Mouse (Mus musculus) right cerebral cortex, postnatal 14 days (tissue): ENCODE data around the gene Art1.

Experiments
- DNase-seq: peaks from one replicate; pipeline ENCODE4 v3.0.0; 2022

Gene Art1

DNA sequence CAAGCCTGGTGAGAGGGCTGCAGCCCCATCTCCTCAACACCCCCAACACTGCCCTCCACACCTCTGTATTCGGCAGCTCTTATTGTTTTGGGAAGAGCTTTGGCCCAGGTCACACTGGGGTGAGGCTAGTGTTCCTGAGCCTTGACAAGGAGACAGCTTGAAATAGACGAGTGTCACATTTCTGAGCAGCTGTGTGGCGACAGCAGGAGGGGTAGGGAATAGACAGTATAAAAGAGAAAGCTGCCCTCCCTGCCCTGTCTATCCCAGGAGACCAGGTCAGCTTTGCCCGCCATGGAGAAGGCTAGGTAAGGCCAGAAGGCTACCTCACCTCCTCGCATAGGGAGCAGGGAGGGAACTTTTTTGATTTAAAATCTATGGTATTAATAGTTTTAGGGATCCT, at the start of gene Art1:
TSS of gene Art1 (plus strand) at position 257 of the 400 bp plus-strand sequence.
- DNase-seq = no peak

DNA sequence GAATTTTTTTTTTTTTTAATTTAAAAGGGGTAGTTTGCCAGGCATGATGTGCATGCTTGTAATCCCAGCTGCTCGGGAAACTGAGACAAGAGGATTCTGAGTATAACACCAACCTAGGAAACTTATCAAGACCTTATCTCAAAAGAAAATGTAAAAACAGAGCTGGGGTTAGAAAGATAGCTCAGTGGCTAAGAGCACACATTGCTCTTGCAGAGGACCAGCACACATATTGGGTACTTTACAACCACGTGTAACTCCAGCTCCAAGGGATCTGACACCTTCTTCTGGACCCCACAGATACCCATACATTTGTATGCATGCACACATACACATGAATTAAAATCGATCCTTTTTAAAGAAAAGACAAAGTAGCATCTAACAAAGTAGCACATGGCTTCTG, 40.2 kb upstream of the Art1 start:
- no peak for DNase-seq

DNA sequence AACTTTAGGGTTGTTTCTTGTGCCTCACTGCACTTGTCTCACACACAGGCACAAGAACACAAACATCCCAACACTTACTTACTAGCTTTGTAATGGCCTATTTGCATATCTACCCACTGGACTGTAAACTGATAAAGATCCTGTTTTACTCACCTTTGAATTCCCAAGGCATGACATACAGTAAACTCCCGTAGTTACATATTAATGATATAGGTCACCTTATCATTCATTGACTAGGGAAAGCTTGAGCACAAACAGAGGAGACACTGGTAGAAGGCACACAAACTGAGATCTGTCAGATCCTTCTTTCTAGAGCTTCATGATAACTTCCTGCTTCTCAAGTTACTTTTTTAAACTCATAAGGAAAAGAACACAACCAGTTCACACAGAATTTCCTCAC, 39.3 kb upstream of the Art1 start:
- DNase-seq = no peak

DNA sequence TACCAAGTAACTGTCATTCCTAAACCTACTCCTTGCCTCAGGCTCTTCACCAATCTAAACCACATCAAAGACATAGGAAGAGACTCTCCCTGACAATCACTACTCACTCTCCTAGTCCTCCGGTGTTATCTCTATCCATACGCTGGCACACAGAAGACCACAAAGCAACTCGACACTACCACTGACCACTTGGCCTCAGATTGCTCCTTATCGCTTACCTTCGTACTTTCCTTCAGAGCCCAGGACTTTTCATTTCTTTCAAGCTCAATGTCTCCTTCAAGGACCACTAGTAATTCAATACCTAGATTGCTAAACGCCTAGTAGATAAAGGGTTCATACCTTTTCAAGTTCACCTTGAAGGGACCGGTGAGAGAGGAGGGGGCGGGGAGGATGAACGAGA, 37.7 kb upstream of the Art1 start:
- DNase-seq = no peak

DNA sequence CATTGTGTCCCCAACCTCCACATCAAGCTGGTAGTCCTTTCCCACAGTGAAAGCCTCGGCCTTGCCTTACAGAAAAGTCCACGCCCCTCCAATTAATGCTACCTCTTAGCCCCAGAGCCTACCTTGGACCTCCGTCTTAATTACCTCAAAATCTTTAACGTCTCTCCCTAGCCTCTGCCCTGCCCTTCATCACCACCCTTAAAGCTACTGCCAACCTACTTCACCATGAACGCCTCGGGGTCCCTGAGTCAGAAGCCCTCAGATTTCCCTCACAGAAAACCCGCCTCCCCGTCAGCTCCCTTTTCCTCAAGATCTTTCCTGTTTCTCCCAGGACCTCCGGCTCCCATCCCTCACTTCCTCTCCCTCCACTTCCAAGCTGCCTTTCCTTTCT, 36.9 kb upstream of the Art1 start:
- DNase-seq = no peak

DNA sequence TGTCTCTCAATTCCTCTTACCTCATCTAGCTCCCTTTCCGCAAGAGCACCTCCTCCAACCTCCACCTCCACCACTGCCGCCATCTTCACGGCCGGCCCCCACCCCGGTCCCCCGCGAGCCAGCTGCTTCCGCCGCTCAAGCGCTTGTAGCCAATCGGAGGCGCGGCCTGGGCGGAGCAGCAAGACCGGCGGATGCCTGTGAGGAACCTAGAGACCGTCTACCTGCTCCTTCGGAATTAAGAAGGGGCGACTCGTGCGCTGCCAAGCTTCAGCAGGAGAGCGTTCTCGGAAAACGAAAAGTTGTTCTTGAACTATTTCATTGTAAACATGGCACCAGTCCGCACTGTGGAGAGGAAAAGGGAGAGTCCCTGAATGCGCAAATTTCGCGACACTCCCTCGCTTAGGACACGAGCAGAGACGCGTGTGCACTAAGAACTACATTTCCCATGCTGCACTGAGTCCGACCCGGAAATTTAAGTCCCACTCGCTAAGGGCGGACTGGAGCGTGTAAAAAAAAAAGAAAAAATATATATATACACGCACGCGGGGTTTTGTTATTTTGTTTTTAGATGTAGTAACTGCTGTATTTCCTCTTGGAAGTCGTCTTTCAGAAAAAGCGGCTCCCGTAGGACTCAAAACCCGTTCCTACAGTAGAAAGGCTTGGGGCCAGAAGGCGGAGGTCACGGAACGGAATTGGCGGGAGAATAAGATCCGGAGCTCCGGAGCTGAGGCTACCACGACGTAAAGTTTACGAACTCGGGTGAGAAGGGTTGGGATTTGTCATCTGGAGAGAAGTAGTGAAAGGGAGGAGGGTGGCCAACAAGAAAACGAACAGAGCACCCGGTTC, 36.3 kb upstream of the Art1 start, which contains the start of the genes Rnf121, Xndc1 and Xntrpc:
TSS of gene Rnf121 (minus strand) at position 424 of the 846 bp plus-strand sequence.
TSS of gene Xndc1 (plus strand) at position 466 of the 846 bp plus-strand sequence.
TSS of gene Xntrpc (plus strand) at position 668 of the 846 bp plus-strand sequence.
- peak; percentile 92 for DNase-seq

DNA sequence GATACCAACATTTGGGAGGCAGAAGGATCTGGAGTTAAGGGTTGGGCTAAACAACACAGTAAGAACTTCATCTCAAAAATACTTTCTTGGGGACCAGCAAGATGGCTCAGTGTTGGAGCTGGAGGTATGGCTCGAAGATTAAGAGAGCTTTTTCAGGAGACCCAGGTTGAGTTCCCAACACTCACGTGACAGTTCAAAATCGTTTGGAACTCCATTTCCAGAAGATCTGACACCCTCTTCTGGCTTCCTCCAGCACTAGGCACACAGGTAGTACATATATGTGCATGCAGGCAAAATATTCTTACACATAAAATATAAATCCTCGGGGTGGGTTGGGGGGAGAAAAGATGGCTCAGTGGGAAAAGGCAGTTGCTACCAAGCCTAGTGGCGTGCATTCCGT, 35.2 kb upstream of the Art1 start:
- no peak for DNase-seq

DNA sequence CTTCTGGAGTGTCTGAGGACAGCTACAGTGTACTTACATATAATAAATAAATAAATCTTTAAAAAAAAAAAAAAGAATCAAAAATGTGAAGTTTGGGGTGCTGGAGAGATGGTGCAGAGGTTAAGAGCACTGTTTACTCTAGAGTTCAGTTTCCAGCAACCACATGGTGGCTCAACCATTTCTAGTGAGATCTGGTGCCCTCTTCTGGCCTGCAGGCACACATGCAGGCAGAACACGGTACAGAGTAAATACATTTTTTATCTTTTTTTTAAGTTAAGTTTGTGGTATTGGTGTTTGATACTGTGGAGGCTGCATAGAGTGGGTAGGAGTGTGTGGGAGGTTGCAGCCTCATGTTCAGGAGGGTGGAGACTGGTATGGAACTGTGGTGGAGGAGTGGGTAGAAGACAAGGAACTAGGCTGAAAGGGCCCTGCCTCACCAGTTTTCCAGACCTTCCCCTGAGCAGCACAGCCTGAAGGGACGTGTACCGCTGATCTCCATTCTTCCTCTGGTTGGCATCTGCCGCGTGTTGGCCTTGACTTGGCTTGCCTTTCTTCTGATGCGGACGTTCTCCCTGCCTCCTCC, 24.7 kb upstream of the Art1 start:
- DNase-seq = no peak

DNA sequence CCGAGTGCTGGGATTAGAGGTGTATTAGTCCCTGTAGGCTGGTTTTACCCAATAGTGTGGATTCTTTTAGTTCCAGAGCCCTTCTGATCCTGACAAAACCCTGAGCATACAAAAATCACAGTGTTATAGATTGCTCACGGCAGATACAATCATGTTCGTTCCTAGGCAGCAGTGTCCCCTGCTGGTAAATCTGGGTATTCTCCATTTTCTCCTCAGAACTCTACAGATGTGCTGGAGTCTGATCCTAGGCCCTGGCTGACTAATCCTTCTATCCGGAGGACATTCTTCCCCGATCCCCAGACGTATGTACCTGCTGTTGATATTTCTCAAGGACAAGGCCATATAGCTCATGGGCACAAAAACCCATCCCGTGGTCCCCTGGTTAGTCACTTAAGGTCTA, 23.0 kb upstream of the Art1 start:
- DNase-seq = no peak

DNA sequence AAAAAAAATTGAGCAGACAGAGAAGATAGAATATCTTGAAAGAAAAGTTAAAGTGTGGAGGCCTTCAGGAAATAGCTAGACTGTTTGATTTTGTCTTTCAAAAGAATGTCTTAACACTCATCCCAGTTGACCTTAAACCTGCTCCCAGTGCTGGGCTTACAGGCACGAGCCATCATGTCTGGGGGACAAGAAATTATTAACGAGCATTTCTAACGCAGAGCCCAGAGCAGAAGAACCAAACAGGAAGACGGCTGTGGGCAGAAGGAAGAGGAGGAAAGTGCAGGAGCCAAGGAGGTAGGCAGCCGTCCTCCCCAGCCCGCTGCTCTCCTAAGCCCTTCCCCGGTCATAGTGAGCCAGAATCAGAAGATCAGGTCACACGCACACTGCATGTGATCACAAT, 21.2 kb upstream of the Art1 start:
- no peak for DNase-seq

DNA sequence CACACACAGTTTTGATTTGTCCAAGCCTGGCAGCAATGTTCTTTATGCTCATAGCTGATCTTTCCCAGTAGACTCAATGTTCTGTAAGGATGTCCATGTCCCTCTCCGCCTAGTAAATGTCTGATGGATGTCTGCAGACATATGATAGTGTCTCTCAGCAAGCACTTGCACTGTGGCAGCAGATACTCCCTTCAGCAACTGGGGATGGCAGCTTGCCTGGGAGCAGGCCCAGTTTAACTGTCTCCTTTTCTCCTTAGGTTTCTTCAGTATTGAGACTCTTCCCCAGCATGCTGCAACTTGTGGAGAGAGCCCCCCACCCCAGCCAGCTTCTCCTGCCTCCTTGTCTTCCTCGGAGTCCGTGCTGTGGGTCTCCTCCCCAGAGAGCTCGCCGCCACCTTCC, 19.8 kb upstream of the Art1 start:
- no peak for DNase-seq

DNA sequence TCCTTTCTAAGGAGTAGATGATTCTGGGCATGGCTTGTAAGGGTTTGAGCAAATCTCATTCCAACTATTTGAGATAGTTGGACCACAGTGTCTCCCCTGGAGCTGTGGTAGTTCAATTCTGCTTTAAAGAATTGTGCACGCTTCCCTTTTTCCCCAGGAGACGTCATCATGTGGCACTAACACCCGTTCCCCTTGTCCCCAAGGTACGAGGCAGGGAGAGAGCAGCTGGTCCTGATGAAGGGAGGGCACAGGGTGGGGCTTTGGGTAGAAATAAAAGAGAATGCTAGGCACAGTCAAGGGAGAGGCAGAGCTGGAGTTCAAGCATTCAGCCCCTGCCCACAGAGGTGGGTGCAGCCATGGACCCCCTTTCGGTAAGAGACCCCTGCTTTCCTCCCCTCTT, 18.7 kb upstream of the Art1 start, which contains the start of gene Trpc2:
TSS of gene Trpc2 (plus strand) at position 301 of the 400 bp plus-strand sequence.
- DNase-seq = no peak

DNA sequence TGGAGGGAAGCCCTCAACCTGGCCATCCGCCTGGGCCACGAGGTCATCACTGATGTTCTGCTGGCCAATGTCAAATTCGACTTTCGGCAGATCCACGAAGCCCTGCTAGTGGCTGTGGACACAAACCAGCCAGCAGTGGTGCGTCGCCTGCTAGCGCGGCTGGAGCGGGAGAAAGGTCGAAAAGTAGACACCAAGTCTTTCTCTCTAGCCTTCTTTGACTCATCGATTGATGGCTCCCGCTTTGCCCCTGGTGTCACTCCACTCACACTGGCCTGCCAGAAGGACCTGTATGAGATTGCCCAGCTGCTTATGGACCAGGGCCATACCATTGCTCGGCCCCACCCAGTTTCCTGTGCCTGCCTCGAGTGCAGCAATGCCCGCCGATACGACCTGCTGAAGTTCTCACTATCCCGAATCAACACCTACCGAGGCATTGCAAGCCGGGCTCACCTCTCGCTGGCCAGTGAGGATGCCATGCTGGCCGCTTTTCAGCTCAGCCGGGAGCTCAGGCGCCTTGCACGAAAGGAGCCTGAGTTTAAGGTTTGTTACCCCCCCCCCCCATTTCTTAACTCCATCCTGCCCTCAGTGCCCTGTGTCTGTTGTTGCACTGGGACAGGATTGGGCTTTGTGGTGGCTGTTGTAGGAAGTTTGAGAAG, 17.4 kb upstream of the Art1 start:
- no peak for DNase-seq

DNA sequence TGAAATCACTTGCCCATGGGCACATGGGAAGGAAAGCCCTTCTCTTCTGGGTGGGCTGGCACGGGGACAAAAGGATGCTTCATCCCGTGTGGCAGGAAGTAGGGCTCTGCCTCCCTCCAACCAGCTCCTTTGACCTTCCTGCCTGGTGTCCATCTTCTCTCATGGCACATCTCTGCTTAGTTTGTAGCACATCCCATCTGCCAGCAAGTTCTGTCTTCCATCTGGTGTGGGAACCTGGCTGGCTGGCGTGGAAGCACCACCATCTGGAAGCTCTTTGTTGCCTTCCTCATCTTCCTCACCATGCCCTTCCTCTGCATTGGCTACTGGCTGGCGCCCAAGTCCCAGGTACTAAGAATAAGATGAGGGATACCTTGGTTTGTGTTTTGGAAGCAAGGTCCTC, 14.2 kb upstream of the Art1 start:
- DNase-seq = no peak

DNA sequence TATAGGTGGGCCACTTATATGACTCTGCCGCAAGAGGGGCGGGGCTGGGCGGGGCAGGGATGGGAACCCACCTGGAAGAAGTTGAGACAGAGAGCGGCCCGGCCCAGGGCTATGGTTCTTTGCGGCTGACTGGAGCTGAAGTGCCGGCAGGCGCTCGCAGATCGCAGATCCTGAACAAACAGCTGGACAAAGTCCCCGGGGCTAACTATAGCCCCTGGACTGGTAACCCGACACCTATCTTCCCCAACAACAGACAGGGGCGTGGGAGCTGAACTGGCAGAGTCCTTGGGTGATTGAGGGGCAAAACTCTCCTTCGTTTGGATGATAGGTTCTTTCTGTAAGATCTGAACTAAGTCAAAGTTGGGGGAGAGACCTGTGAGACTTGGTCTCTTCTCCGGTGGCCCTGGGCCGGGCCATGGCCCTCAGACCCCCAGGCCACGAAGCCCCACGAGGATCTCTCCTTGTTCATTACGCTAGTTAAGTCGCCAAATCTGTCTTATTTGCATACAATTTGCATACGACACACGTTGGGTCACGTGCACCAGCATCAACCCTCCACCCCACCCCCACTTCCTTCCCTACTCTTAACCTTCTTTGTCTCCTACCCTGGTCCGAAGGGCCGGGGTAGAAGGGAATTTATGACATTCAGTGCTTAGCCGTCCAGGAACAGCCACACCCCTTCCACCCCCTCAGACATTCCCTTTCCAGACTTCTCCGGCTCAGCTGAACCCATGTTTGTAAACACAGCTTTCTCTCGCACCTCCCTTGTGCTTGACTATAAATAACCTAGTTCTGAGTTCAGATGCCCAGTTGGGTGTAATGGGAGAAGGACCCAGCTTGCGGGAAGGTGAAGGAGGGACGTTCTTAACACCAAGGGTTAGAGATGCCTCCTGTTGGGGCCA, 1.5 kb upstream of the Art1 start:
- DNase-seq = no peak

DNA sequence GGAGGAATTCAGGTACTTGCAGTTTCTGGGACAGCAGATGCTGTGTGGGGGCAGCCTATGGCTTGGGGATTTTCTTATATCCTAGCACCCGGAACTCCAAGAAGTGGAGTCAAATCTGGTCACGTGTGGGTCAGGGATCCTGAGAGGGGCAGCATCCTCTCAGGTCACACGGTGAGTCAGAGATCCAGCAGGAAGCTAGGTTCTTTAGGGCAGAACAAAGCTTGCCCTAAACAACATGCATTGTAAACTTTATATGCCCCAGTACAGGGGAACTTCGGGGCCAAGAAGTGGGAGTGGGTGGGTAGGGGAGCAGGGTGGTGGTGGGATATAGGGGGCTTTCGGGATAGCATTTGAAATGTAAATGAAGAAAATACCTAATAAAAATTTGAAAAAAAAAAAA, 675 bp upstream of the Art1 start:
- no peak for DNase-seq

DNA sequence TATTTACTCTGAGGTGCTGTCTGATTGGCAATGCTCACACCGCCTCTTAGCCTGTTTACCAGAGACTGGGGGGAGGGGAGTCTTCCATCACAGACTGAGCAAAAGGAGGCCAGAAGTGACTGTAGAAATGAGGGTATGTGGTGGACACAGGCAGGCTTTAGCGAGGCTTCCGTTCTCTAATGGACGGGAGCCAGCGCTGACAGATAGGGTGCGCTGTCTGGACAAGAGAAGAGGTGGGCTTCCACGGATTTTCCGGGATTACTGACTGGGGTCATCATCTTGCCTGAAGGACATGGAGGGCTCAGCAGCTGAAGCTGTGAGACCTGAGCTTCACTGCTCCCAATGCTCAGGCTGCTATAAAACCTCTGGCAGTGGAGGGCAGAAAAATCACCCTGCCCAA, 698 bp downstream of the Art1 start:
- DNase-seq = no peak

DNA sequence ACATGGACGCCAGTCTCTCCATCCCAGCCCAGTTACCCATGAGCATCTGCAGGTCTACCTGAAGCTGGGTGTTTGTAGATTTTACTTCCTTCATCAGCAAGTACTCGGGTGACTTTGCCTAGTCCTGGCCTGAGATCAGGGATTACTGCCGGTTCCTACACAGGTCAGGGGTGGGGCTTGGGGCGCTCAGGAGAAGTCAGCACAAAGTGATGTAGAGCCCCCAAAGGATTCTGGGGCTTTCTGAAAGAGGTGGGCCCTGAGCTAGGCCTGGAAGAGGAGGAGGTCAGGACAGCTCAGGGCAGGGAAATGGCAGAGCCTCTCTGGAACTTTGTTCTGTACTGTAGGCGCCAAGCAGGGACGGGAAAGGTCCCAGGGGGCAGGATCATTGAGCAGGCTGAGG, 1.2 kb downstream of the Art1 start:
- no peak for DNase-seq

DNA sequence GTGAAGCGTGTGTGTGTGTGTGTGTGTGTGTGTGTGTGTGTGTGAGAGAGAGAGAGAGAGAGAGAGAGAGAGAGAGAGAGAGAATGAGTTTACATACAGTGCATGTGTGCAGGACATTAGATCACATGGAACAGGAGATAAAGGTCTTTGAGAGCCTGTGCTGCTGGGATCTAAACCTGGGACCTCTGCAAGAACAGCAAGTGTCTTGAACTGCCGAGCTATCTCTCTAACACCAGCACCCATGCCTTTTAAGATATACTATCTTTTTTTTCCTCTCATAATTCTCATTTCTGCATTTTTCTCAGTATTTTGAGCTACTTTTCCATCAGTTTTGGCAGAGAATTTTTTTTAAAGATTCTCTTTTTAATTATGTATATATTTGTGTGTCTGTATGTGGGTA, 2.0 kb downstream of the Art1 start:
- DNase-seq = no peak

DNA sequence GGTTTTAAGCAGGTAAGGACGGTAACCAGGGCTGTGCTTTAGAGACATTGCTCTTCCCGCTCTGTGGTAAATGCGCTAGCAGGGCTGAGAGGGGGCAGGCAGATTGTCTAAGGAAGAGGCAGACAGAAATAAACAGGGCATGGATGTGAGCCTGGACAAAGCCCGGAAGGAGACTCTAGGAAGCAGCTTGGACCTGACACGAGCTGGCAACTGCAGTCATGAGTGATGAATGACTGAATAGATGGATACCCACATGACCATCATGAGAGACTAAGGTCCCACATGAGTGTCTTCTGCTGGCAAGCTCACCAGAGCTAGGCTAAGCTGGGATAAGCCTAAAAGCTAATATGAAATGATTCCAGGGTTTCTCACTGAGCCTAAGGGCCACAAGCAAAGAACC, 2.6 kb downstream of the Art1 start:
- DNase-seq = no peak

DNA sequence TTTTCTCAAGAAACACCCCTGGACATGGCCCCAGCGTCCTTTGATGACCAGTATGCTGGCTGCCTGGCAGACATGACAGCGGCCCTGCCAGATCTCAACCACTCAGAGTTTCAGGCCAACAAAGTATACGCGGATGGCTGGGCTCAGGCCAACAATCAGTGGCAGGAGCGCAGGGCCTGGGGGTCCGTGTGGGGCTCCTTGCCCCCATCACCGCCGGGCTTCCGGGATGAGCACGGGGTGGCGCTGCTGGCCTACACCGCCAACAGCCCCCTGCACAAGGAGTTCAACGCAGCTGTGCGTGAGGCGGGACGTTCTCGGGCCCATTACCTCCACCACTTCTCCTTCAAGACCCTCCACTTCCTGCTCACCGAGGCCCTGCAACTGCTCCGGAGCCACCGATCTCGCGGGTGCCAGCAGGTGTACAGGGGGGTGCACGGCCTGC, 5.2 kb downstream of the Art1 start:
- DNase-seq = no peak

DNA sequence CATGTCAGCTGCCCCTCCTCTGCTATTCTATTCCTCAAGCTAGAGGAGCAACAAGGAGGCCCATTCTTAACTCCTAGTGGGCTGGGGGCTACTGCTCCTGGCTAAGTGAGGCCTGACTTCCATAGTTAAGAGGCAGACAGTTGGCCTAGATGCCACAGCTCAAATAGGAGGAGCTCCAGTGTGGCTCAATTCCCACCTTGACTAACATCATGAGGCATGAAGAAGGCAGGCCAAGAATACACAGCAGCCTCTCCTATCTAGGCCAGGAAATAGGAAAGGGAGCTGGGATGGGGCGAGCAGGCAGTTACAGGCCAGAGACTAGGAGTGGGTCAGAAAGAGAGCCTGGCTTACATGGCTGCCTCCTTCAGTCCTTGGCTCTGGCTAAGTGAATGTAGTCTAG, 6.7 kb downstream of the Art1 start:
- DNase-seq = no peak

DNA sequence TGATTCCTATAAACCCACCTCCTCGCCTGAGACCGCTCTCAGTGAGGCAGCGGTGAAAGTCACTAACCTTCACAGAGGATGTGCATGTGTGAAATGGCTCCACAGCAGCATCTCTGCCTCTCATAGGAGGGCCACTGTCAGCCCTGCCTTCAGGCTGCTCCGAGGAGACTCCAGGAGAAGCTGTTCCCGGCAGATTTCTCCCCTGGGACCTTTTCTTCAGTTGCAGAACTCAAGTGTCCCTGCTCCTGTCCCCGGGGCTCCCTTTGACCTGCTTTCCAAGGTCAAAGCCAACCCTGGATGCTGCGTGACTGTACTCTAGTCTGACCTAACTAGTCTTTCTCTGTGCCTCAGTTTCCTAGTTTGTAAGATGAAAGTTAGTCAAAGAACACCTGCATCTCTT, 7.6 kb downstream of the Art1 start, which contains the start of gene Art5:
TSS of gene Art5 (minus strand) at position 319 of the 400 bp plus-strand sequence.
- no peak for DNase-seq
